Mouse (Mus musculus): ENCODE measurements around the gene Tmprss11b. TPM values are rescaled to one million over a fixed set of nuclear protein-coding genes. Genes with fewer than 3 reads are reported as not detected.

The Tmprss11b gene
- polyA plus RNA-seq (2017; shearing (Covaris generic)): not detected

GRCm38 (mm10) chr5:86676262-86676661 lies at the start of gene Tmprss11b:
Tmprss11b (minus strand) TSS chr5:86676362.

GRCm38 (mm10) chr5:86632324-86632723 lies 43.8 kb downstream of the Tmprss11b start, which contains the start of gene Tmprss11f:
Tmprss11f (minus strand) TSS chr5:86632424.

Other genes starting within 250 kb of the Tmprss11b start
- not detected for gene Tmprss11a, start 207.4 kb downstream of the Tmprss11b start, polyA plus RNA-seq (2017; shearing (Covaris generic))
- not detected for gene Tmprss11g, start 157.8 kb downstream of the Tmprss11b start, polyA plus RNA-seq (2017; shearing (Covaris generic))
- gene Tmprss11f, start 43.9 kb downstream of the Tmprss11b start, polyA plus RNA-seq (2017; shearing (Covaris generic)): 0.06 TPM
- 0.13 TPM for gene Tmprss11e, start 69.5 kb upstream of the Tmprss11b start, polyA plus RNA-seq (2017; shearing (Covaris generic))
- gene Ythdc1, start 127.9 kb upstream of the Tmprss11b start, polyA plus RNA-seq (2017; shearing (Covaris generic)): 87.7 TPM
- not detected for gene Ugt2b34, start 230.6 kb upstream of the Tmprss11b start, polyA plus RNA-seq (2017; shearing (Covaris generic))